Mouse (Mus musculus): ENCODE results near the gene Cand2.

DNA sequence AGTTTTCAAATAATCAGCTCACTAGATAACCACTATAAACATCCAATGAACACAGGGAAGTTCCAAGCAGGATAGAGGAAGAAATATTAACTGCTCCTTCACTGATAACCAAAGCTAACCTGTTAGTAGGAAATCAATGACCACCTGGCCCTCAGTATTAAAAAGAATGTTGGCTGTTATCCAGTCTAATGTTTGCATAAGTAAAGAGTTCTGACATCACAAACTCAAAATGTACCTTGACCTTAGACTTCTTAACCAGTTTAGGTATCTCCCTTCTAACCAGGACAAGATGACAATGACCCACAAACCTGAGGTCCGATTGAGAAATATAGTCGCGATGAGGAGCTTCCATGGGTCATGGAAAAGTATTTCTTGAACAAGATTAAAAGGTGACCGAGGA, 70.7 kb downstream of the Cand2 start:
- TF ChIP-seq POLR2A (IDR thresholded peaks at IDR 0.05; ENCODE audit: borderline replicate concordance, extremely low read depth, low read depth, low read length) (no peak), CTCF (IDR thresholded peaks at IDR 0.05; ENCODE audit: insufficient read depth, low read length) (no peak)

Measured in lung, adult 2 months (tissue).